Mouse (Mus musculus): Measurements from ENCODE around the gene Shc3.

DNA sequence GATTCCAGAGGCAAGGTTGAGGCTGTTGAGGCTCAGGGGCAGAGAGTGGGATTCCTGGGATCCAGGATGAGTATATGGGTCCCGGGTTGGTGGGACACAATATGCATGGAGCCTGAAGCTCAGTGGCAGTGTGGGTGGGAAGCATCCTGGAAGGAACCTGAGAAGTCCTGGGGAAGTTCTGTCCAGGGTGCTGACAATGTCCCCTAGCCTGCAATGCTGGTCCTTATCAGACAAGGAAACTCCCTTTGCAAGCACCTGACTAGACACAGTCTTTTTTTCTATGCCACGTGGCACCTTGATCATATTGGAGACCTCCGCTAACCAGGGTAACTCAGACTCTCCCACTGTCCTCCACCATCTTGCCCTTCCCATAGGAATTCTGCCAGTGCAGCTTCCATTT is 80.3 kb downstream of the Shc3 start:
- no peak for TF ChIP-seq CTCF (IDR thresholded peaks at IDR 0.05 in 2 of 3, conservative IDR thresholded peaks at IDR 0.05 in 1 of 3; ENCODE audit: control insufficient read depth in 1 of 3, insufficient read depth in 1 of 3, low read depth in 2 of 3, low read length in 3 of 3, poor library complexity in 1 of 3, severe bottlenecking in 1 of 3)
- no peak for TF ChIP-seq SIN3A (IDR thresholded peaks at IDR 0.05; ENCODE audit: low read length)
- TF ChIP-seq POLR2A (IDR thresholded peaks at IDR 0.05; ENCODE audit: control insufficient read depth in 1 of 2, insufficient read depth in 1 of 2, low read depth in 1 of 2, low read length in 2 of 2, poor library complexity in 1 of 2): no peak
- TF ChIP-seq E2F4 (IDR thresholded peaks at IDR 0.05; ENCODE audit: borderline replicate concordance, low read depth, low read length): no peak
- TF ChIP-seq USF1 (IDR thresholded peaks at IDR 0.05; ENCODE audit: low read depth, low read length): no peak
- no peak for TF ChIP-seq TAL1 (IDR thresholded peaks at IDR 0.05; ENCODE audit: low read length)
- no peak for TF ChIP-seq GABPA (IDR thresholded peaks at IDR 0.05; ENCODE audit: low read depth, low read length)
- no peak for TF ChIP-seq EP300 (IDR thresholded peaks at IDR 0.05; ENCODE audit: low read depth in 1 of 2, low read length in 2 of 2)
- no peak for TF ChIP-seq HCFC1 (IDR thresholded peaks at IDR 0.05; ENCODE audit: low read depth, low read length)
